Mouse (Mus musculus): ENCODE results near the gene 4931429L15Rik. TPM values are rescaled to one million over a fixed set of nuclear protein-coding genes. Genes with fewer than 3 reads are reported as not detected.

4931429L15Rik gene
- total RNA-seq, 2 experiments from 2014 or later: not detected

- peak; percentile 17 to 33 for DNase-seq
Measured at GRCm38 (mm10) chr9:46257546-46257945, 62.2 kb downstream of the 4931429L15Rik start.

- peak; percentile 55 to 57 for DNase-seq
Measured at GRCm38 (mm10) chr9:46256658-46257385, 63.0 kb downstream of the 4931429L15Rik start.

DNA sequence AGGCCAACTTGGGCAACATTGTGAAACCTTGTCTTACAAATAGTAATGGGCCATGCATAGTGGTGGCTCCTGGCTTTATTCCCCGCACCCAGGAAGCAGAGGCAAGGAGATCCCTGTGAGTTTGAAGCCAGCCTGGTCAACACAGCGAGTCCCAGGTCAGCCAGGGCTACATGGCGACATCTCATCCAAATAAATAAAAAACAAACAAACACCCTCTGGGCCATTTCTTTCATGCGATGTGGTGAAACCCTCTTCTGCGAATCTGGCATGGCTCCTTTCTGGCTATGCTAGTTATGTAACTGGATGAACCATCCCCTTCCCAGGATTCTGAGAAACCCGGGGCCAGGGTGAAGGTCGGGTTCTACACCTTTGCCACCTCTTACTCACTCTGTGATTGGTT lies 63.6 kb downstream of the 4931429L15Rik start:
- peak in 1 of 2 experiments; percentile 12 for DNase-seq

Other genes starting within 250 kb of the 4931429L15Rik start
- gene Apoa1, start 91.4 kb downstream of the 4931429L15Rik start, total RNA-seq (2021): 1 to 10 TPM in 1 of 2 experiments, under 1 TPM in 1; 0.36 to 6.4 TPM
- gene Apoc3, start 84.3 kb downstream of the 4931429L15Rik start, total RNA-seq (2021): 10 to 100 TPM in 1 of 2 experiments, 1 to 10 TPM in 1; 6.8 to 12.5 TPM
- gene Apoa4, start 79.3 kb downstream of the 4931429L15Rik start, total RNA-seq (2021): under 1 TPM in 1 of 2 experiments, not detected in 1; 0.17 TPM
- gene Apoa5, start 51.4 kb downstream of the 4931429L15Rik start, total RNA-seq (2021): 1 to 10 TPM in 1 of 2 experiments, not detected in 1; 1.1 TPM
- gene Zpr1, start 46.9 kb downstream of the 4931429L15Rik start, total RNA-seq (2021): 10 to 100 TPM; 43.1 to 56.4 TPM
- 10 to 100 TPM in 1 of 2 experiments, 1 to 10 TPM in 1; 8.5 to 11.7 TPM for gene Bud13, start 37.0 kb downstream of the 4931429L15Rik start, total RNA-seq (2021)

All from adrenal gland, postnatal 36 days (tissue).